Mouse (Mus musculus) MEL (cell line): ENCODE measurements around the gene Vav3. TPM values are rescaled to one million over a fixed set of nuclear protein-coding genes. Genes with fewer than 3 reads are reported as not detected.

ENCODE experiments used
- DNase-seq: peaks from one replicate; pipeline ENCODE4 v3.0.0; 2011; ENCODE audit warnings: low read depth, low spot score
- H3K27ac ChIP-seq: 2 replicates; pipeline ENCODE4 v1.5.1; 2012; ENCODE audit warnings: low read depth, mild to moderate bottlenecking, control low read depth, low read length, moderate library complexity; ENCODE audit not compliant: control insufficient read depth
- H3K27me3 ChIP-seq, 2 experiments: fragments of 150-350 bp in 1 of 2; sonication (generic) in 1 of 2; 2 replicates each; pipeline ENCODE4 v1.6.1; 2012; ENCODE audit warnings: low read length in 2 of 2, mild to moderate bottlenecking in 2 of 2, improper control_type of control experiment in 1 of 2, moderate library complexity in 1 of 2; ENCODE audit not compliant: insufficient read depth in 2 of 2, control insufficient read depth in 1 of 2
- H3K36me3 ChIP-seq, 2 experiments: 2 replicates each; pipeline ENCODE4 v1.6.1; 2012 to 2014; ENCODE audit warnings: low read length in 2 of 2, improper control_type of control experiment in 1 of 2, inconsistent platforms in 1 of 2, mild to moderate bottlenecking in 1 of 2; ENCODE audit not compliant: insufficient read depth in 2 of 2, control insufficient read depth in 1 of 2
- H3K4me1 ChIP-seq, 2 experiments: fragments of 150-350 bp in 1 of 2; sonication (generic) in 1 of 2; 2 replicates each; pipeline ENCODE4 v1.6.1; 2012; ENCODE audit warnings: low read length in 2 of 2, improper control_type of control experiment in 1 of 2, mild to moderate bottlenecking in 1 of 2; ENCODE audit not compliant: insufficient read depth in 2 of 2, control insufficient read depth in 1 of 2
- H3K4me3 ChIP-seq, 2 experiments: fragments of 150-350 bp in 1 of 2; sonication (generic) in 1 of 2; 2 replicates each; pipeline ENCODE4 v1.5.1; 2012; ENCODE audit warnings: low read depth in 2 of 2, low read length in 2 of 2, mild to moderate bottlenecking in 2 of 2, moderate library complexity in 2 of 2, control low read depth in 1 of 2, improper control_type of control experiment in 1 of 2; ENCODE audit not compliant: control insufficient read depth in 1 of 2, insufficient read depth in 1 of 2
- H3K79me2 ChIP-seq: 2 replicates; pipeline ENCODE4 v1.6.1; 2012; ENCODE audit warnings: mild to moderate bottlenecking, low read length, moderate library complexity; ENCODE audit not compliant: control insufficient read depth, poor library complexity, insufficient read depth
- H3K9ac ChIP-seq: 2 replicates; pipeline ENCODE4 v1.6.1; 2012; ENCODE audit warnings: low read depth, mild to moderate bottlenecking, control low read depth, low read length, moderate library complexity; ENCODE audit not compliant: control insufficient read depth, poor library complexity, severe bottlenecking
- H3K9me3 ChIP-seq: fragments of 150-350 bp; sonication (generic); replicated peaks from 2 replicates; pipeline ENCODE4 v1.6.1; 2012; ENCODE audit warnings: mild to moderate bottlenecking, low read length, improper control_type of control experiment, moderate library complexity; ENCODE audit not compliant: insufficient read depth
- CHD1 ChIP-seq: IDR thresholded peaks from 2 replicates; pipeline ENCODE4 v1.6.1; 2012; ENCODE audit warnings: low read depth, mild to moderate bottlenecking, inconsistent platforms, low read length, improper control_type of control experiment
- CHD2 ChIP-seq: IDR thresholded peaks from 2 replicates; pipeline ENCODE4 v1.6.1; 2011; ENCODE audit warnings: low read length, improper control_type of control experiment
- CTCF ChIP-seq, 3 experiments: IDR thresholded peaks in 2 of 3; conservative IDR thresholded peaks in 1 of 3; 2 replicates each; pipeline ENCODE4 v1.5.1; 2011 to 2012; ENCODE audit warnings: low read length in 3 of 3, low read depth in 2 of 3, mild to moderate bottlenecking in 2 of 3, improper control_type of control experiment in 1 of 3, inconsistent platforms in 1 of 3, mixed read lengths in 1 of 3, moderate library complexity in 1 of 3; ENCODE audit not compliant: control insufficient read depth in 1 of 3, insufficient read depth in 1 of 3, poor library complexity in 1 of 3, severe bottlenecking in 1 of 3
- ELF1 ChIP-seq: IDR thresholded peaks from 2 replicates; pipeline ENCODE4 v1.6.1; 2014; ENCODE audit warnings: low read depth, mild to moderate bottlenecking, inconsistent platforms, low read length, improper control_type of control experiment, moderate library complexity
- GATA1 ChIP-seq: IDR thresholded peaks from 2 replicates; pipeline ENCODE4 v1.6.1; 2011; ENCODE audit warnings: low read depth, low read length, improper control_type of control experiment
- HCFC1 ChIP-seq: IDR thresholded peaks from 2 replicates; pipeline ENCODE4 v1.6.1; 2012; ENCODE audit warnings: low read depth, mild to moderate bottlenecking, inconsistent platforms, low read length, improper control_type of control experiment, moderate library complexity
- JUND ChIP-seq: IDR thresholded peaks from 2 replicates; pipeline ENCODE4 v1.6.1; 2011; ENCODE audit warnings: low read depth, mild to moderate bottlenecking, improper control_type of control experiment, low read length
- MAX ChIP-seq: IDR thresholded peaks from 2 replicates; pipeline ENCODE4 v1.6.1; 2011; ENCODE audit warnings: low read length, improper control_type of control experiment
- MAZ ChIP-seq: IDR thresholded peaks from 2 replicates; pipeline ENCODE4 v1.6.1; 2012; ENCODE audit warnings: low read depth, mild to moderate bottlenecking, inconsistent platforms, low read length, improper control_type of control experiment
- MEF2A ChIP-seq: IDR thresholded peaks from 2 replicates; pipeline ENCODE4 v1.6.1; 2014; ENCODE audit warnings: low read depth, mild to moderate bottlenecking, inconsistent platforms, low read length, improper control_type of control experiment; ENCODE audit not compliant: poor library complexity, insufficient replicate concordance, severe bottlenecking; ENCODE audit errors: extremely low read depth
- MXI1 ChIP-seq: IDR thresholded peaks from 2 replicates; pipeline ENCODE4 v1.6.1; 2011; ENCODE audit warnings: mild to moderate bottlenecking, low read depth, low read length, improper control_type of control experiment
- NELFE ChIP-seq: IDR thresholded peaks from 2 replicates; pipeline ENCODE4 v1.6.1; 2011; ENCODE audit warnings: low read depth, low read length, improper control_type of control experiment
- NRF1 ChIP-seq: IDR thresholded peaks from 2 replicates; pipeline ENCODE4 v1.6.1; 2014; ENCODE audit warnings: low read depth, mild to moderate bottlenecking, inconsistent platforms, low read length, improper control_type of control experiment, moderate library complexity; ENCODE audit not compliant: poor library complexity, insufficient read depth, severe bottlenecking
- POLR2A ChIP-seq, 2 experiments: IDR thresholded peaks; 2 replicates each; pipeline ENCODE4 v1.6.1; 2011 to 2012; ENCODE audit warnings: low read length in 2 of 2, mild to moderate bottlenecking in 2 of 2, control low read depth in 1 of 2, improper control_type of control experiment in 1 of 2, low read depth in 1 of 2, moderate library complexity in 1 of 2; ENCODE audit not compliant: control insufficient read depth in 1 of 2, insufficient read depth in 1 of 2, poor library complexity in 1 of 2
- POLR2AphosphoS2 ChIP-seq: IDR thresholded peaks from 2 replicates; pipeline ENCODE4 v1.6.1; 2011; ENCODE audit warnings: low read length, improper control_type of control experiment
- POLR2AphosphoS5 ChIP-seq: IDR thresholded peaks from 2 replicates; pipeline ENCODE4 v1.6.1; 2012; ENCODE audit warnings: low read depth, borderline replicate concordance, mild to moderate bottlenecking, inconsistent platforms, low read length, moderate library complexity, mixed read lengths
- SIN3A ChIP-seq: IDR thresholded peaks from 2 replicates; pipeline ENCODE4 v1.6.1; 2012; ENCODE audit warnings: low read length, improper control_type of control experiment, inconsistent platforms
- TBP ChIP-seq: IDR thresholded peaks from 2 replicates; pipeline ENCODE4 v1.8.0; 2011; ENCODE audit warnings: low read depth, low read length, improper control_type of control experiment
- TCF12 ChIP-seq: IDR thresholded peaks from 2 replicates; pipeline ENCODE4 v1.6.1; 2014; ENCODE audit warnings: low read depth, mild to moderate bottlenecking, inconsistent platforms, low read length, improper control_type of control experiment, moderate library complexity
- UBTF ChIP-seq: IDR thresholded peaks from 2 replicates; pipeline ENCODE4 v1.6.1; 2012; ENCODE audit warnings: low read depth, mild to moderate bottlenecking, inconsistent platforms, low read length, improper control_type of control experiment, moderate library complexity, borderline replicate concordance; ENCODE audit not compliant: insufficient read depth
- ZNF384 ChIP-seq: IDR thresholded peaks from 2 replicates; pipeline ENCODE4 v1.6.1; 2012; ENCODE audit warnings: low read depth, mild to moderate bottlenecking, inconsistent platforms, low read length, improper control_type of control experiment
- polyA plus RNA-seq, 2 experiments: library from polyadenylated mRNA; stranded (reverse) in 1 of 2; unstranded in 1 of 2; fragments of >175 nt in 1 of 2; fragments of >200 nt in 1 of 2; gene quantifications; 2 replicates each; pipeline versions ENCODE4 v1.2.1 to v1.2.4; 2012; ENCODE audit warnings: low replicate concordance in 2 of 2, low read depth in 1 of 2; ENCODE audit not compliant: insufficient read length in 2 of 2, insufficient read depth in 1 of 2, missing spikeins in 1 of 2
- total RNA-seq: library from RNA; depleted of rRNA; stranded (reverse); fragments of 300-350 nt; gene quantifications from 2 replicates; pipeline ENCODE4 v1.2.3, GENCODE M21; 2012

Vav3 gene
- total and polyA plus RNA-seq, 3 experiments, result not detected

DNA sequence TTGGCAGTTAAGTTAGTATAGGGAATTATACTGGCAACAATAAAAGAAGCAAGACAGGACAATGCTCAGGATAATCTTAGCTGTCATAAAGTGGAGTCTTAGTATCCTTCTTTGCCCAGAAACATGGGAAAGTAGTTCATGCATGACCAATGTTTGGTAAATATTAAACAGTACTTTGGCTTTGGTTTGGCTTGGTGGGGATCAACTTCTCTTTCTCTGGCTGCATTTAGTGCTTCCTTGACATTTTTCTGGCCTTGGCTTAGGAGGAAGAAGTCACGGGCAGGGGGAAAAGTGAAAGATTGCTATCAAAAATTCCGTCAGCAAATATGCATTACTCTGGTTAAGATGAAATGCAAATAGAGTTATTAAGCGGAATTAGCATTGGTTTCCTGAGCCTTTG, 197.2 kb downstream of the Vav3 start:
- Histone ChIP-seq H3K27me3 (peaks cover 0 to 2% of the 10 kb centered on the region in 2 experiments; a peak in 1 of 4 replicates), H3K4me1 (no peaks in the 10 kb centered on the region), H3K27ac (no peak overlapping the region), H3K9ac (no peak overlapping the region), H3K36me3 (no peaks in the 10 kb centered on the region), H3K9me3 (no peaks in the 10 kb centered on the region), H3K79me2 (no peaks in the 10 kb centered on the region), H3K4me3 (no peak overlapping the region)
- no peak for TF ChIP-seq NRF1
- TF ChIP-seq CHD1, result no peak
- no peak for TF ChIP-seq HCFC1
- no peak for TF ChIP-seq POLR2AphosphoS5
- TF ChIP-seq UBTF, result no peak
- no peak for TF ChIP-seq GATA1
- TF ChIP-seq TCF12, result no peak
- no peak for TF ChIP-seq MEF2A
- no peak for TF ChIP-seq TBP
- DNase-seq, result no peak

DNA sequence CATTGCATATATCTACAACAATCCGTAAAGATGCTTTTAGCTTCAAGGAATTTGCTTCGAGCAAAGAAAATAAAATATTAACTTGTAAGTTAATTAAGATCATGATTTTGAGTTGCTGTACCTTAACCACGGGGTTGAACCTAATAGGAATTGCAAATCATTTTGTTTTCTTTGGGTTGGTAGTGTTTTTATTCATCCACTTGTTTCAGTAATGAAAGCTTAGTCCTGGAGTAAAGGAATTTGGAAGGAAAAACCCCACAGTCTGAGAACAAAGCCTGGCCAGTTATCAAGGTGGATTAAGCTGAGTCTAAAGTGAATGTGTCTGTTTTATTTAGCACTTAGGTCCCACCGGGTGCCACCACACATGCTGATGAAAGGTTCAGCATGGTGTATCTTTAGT, 199.6 kb downstream of the Vav3 start:
- no peaks in the 10 kb centered on the region for H3K9me3 ChIP-seq
- H3K79me2 ChIP-seq, result no peaks in the 10 kb centered on the region
- TF ChIP-seq MEF2A, result no peak
- no peak for TF ChIP-seq TBP
- TF ChIP-seq SIN3A, result no peak
- no peak for TF ChIP-seq MAX
- no peak for TF ChIP-seq HCFC1
- no peak for TF ChIP-seq MAZ
- TF ChIP-seq ZNF384, result no peak
- TF ChIP-seq CHD2, result no peak
- no peak for TF ChIP-seq NELFE
- no peak for TF ChIP-seq ELF1
- no peak for TF ChIP-seq POLR2A (IDR thresholded peaks at IDR 0.05; ENCODE audit: control insufficient read depth in 1 of 2, insufficient read depth in 1 of 2, low read depth in 1 of 2, low read length in 2 of 2, poor library complexity in 1 of 2)
- TF ChIP-seq MXI1, result no peak
- TF ChIP-seq POLR2AphosphoS2, result no peak
- no peak for TF ChIP-seq CHD1
- TF ChIP-seq CTCF (IDR thresholded peaks at IDR 0.05 in 2 of 3, conservative IDR thresholded peaks at IDR 0.05 in 1 of 3; ENCODE audit: control insufficient read depth in 1 of 3, insufficient read depth in 1 of 3, low read depth in 2 of 3, low read length in 3 of 3, poor library complexity in 1 of 3, severe bottlenecking in 1 of 3), result no peak
- no peak for TF ChIP-seq JUND
- no peak for TF ChIP-seq GATA1
- no peak for TF ChIP-seq UBTF
- H3K36me3 ChIP-seq, result no peaks in the 10 kb centered on the region
- H3K4me3 ChIP-seq, result no peak overlapping the region
- no peaks in the 10 kb centered on the region for H3K4me1 ChIP-seq
- no peak overlapping the region for H3K27ac ChIP-seq
- H3K9ac ChIP-seq, result no peak overlapping the region
- DNase-seq, result no peak
- H3K27me3 ChIP-seq, result peaks cover 0 to 2% of the 10 kb centered on the region in 2 experiments; a peak in 1 of 4 replicates
